Mouse (Mus musculus) liver, adult 2 months (tissue): ENCODE data around the gene Sh2d4b. TPM values are rescaled to one million over a fixed set of nuclear protein-coding genes. Genes with fewer than 3 reads are reported as not detected.

Experiments used
- DNase-seq: peaks from one replicate; pipeline ENCODE4 v3.0.0-alpha.2; 2011; ENCODE audit warnings: low read depth, low spot score; ENCODE audit errors: extremely low read depth
- H3K27ac ChIP-seq: fragments of 200-500 bp; replicated peaks from 2 replicates; pipeline ENCODE4 v1.5.1; 2012; ENCODE audit warnings: low read depth, mild to moderate bottlenecking, control low read depth, inconsistent platforms, low read length; ENCODE audit not compliant: insufficient read depth
- H3K27me3 ChIP-seq: fragments of 200-500 bp; 2 replicates; pipeline ENCODE4 v1.6.1; 2012; ENCODE audit warnings: mild to moderate bottlenecking, moderate library complexity, low read length, inconsistent platforms; ENCODE audit not compliant: control insufficient read depth, insufficient read depth
- H3K36me3 ChIP-seq: fragments of 200-500 bp; 2 replicates; pipeline ENCODE4 v1.6.1; 2012; ENCODE audit warnings: low read length, inconsistent platforms; ENCODE audit not compliant: control insufficient read depth, insufficient read depth
- H3K4me1 ChIP-seq: fragments of 200-500 bp; 2 replicates; pipeline ENCODE4 v1.6.1; 2011; ENCODE audit warnings: low read length; ENCODE audit not compliant: control insufficient read depth, insufficient read depth
- H3K4me3 ChIP-seq: fragments of 200-500 bp; 2 replicates; pipeline ENCODE4 v1.5.1; 2011; ENCODE audit warnings: low read depth, mild to moderate bottlenecking, control low read depth, low read length, moderate library complexity; ENCODE audit not compliant: insufficient read depth
- H3K79me2 ChIP-seq: fragments of 200-500 bp; 2 replicates; pipeline ENCODE4 v1.6.1; 2012; ENCODE audit warnings: inconsistent platforms, mild to moderate bottlenecking, low read length, moderate library complexity; ENCODE audit not compliant: control insufficient read depth, insufficient read depth
- H3K9ac ChIP-seq: fragments of 200-500 bp; 2 replicates; pipeline ENCODE4 v1.6.1; 2012; ENCODE audit warnings: low read depth, mild to moderate bottlenecking, control low read depth, inconsistent platforms, low read length
- CTCF ChIP-seq: fragments of 200-500 bp; IDR thresholded peaks from 2 replicates; pipeline ENCODE4 v1.5.1; 2011; ENCODE audit warnings: low read depth, low read length, control low read depth
- POLR2A ChIP-seq: fragments of 200-500 bp; IDR thresholded peaks from 2 replicates; pipeline ENCODE4 v1.6.1; 2011; ENCODE audit warnings: low read length, control low read depth; ENCODE audit not compliant: insufficient read depth; ENCODE audit errors: extremely low read depth
- WGBS: fragments of 180-500 bp; shearing (Covaris S2); methylation state at CpG from one replicate; pipeline ENCODE4 v1.1.7; 2018; 5-methylcytosine and 5-hydroxymethylcytosine counted together
- polyA plus RNA-seq: library from polyadenylated mRNA; depleted of rRNA; stranded (reverse); fragments of >200 nt; gene quantifications from 2 replicates; pipeline ENCODE4 v1.2.3, GENCODE M21; 2012
- total RNA-seq: library from RNA; depleted of rRNA; stranded (reverse); fragments of >200 nt; gene quantifications from 2 replicates; pipeline ENCODE4 v1.2.3, GENCODE M21; 2014

Gene Sh2d4b
- total and polyA plus RNA-seq, 2 experiments: 0.18 TPM; not detected in 1

DNA sequence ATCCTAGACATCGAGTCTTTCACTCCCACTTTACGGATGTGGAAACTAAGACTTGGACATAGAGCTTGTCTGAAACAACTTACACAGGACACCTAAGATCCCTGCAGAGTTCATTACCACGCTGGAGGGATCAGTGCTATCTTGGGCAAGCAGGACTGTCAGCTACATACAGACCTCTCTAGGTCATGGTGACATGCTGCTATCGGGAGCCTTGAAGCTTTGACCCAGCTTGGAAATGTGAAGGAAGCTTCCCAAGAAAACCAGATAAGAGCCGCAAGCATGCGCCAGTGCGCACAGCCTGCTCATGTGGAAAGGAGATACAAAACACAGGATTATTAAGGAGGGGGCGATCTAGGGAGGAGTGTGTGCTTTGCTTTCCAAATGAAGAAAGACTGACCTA lies 22.8 kb upstream of the Sh2d4b start:
- Histone ChIP-seq H3K4me1 (peaks cover 9% of the 10 kb centered on the region), H3K9ac (no peak overlapping the region), H3K27me3 (no peaks in the 10 kb centered on the region), H3K36me3 (peaks cover 10% of the 10 kb centered on the region; the same call in 1 of the 2 replicates), H3K79me2 (no peaks in the 10 kb centered on the region), H3K27ac (no peak overlapping the region), H3K4me3 (no peak overlapping the region)
- DNase-seq: no peak
- no peak for TF ChIP-seq CTCF
- 80% methylated on average over 8 of the region's 8 CpGs for WGBS

DNA sequence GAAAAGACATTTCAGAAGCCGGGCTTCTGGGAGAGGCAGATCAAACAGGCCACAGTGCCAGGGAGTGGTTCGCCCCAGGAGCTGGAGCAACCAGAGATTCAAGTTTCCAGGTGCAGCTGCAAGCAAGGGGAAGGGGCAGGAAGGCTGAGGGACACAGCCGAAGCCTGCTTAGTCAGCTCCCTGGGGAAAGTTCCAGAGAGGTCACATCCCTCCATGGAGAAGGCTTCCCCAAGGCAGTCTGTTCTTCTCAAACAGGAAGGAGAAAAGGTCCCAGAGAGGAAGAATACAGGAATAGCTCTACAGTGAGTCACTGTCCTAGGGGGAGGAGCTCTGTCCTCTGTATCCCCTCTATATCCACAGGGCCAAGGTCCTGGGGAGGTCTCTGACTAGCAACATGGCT lies 21.6 kb upstream of the Sh2d4b start:
- Histone ChIP-seq H3K4me3 (no peak overlapping the region), H3K79me2 (no peaks in the 10 kb centered on the region), H3K27ac (no peak overlapping the region), H3K27me3 (no peaks in the 10 kb centered on the region), H3K9ac (no peak overlapping the region), H3K36me3 (peaks cover 19% of the 10 kb centered on the region; the same call in 1 of the 2 replicates), H3K4me1 (peaks cover 9% of the 10 kb centered on the region)
- TF ChIP-seq CTCF (no peak), POLR2A (no peak)
- WGBS: 74% methylated on average over 3 of the region's 3 CpGs
- no peak for DNase-seq

DNA sequence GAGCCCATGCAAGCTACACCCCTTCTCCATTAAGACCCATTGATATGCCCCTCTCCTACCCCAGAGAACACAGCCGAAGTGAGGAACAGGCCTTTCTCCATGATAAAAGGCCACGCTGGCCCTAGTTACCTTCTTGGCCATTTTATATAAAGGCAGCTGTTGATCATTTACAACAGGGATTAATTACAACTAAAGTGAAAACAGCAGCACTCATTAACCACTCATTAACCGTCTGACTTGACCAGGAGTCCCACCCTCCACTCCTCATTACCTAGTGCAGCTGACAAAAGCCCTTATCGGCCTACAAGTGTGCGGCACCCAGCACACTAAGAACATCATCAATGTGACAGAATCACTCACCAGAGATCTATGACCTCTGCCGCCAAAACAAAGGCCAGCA lies 20.6 kb upstream of the Sh2d4b start:
- Histone ChIP-seq H3K4me3 (no peak overlapping the region), H3K36me3 (peaks cover 21% of the 10 kb centered on the region; the same call in 1 of the 2 replicates), H3K79me2 (no peaks in the 10 kb centered on the region), H3K9ac (no peak overlapping the region), H3K27me3 (no peaks in the 10 kb centered on the region), H3K4me1 (peaks cover 3% of the 10 kb centered on the region), H3K27ac (no peak overlapping the region)
- TF ChIP-seq POLR2A (no peak), CTCF (no peak)
- DNase-seq: no peak
- 96% methylated on average over 6 of the region's 6 CpGs for WGBS

DNA sequence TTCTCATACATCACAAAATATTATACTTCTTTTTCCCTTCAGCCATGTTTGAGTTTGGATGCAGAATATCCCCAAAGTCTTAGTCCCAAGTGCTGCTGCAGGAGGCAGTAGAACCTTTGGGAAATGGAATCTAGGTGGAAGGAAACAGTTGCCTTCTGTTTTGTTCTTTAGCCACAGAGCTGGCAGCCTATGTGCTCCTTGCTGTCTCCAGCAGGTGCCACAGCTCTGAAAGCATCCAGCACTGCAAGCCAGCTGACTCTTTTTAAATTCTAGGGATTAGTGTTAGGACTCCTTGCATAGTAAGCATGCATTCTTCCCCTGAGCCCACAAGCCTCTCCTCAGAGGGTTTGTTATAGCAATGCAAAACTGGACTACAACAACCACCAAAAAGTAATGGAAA lies 18.5 kb upstream of the Sh2d4b start:
- Histone ChIP-seq H3K9ac (no peak overlapping the region), H3K79me2 (no peaks in the 10 kb centered on the region), H3K4me3 (no peak overlapping the region), H3K27me3 (no peaks in the 10 kb centered on the region), H3K27ac (no peak overlapping the region), H3K36me3 (peaks cover 23% of the 10 kb centered on the region; the same call in 1 of the 2 replicates), H3K4me1 (peaks cover 2% of the 10 kb centered on the region; the same call in 1 of the 2 replicates)
- no peak for TF ChIP-seq CTCF
- no peak for TF ChIP-seq POLR2A
- no peak for DNase-seq

DNA sequence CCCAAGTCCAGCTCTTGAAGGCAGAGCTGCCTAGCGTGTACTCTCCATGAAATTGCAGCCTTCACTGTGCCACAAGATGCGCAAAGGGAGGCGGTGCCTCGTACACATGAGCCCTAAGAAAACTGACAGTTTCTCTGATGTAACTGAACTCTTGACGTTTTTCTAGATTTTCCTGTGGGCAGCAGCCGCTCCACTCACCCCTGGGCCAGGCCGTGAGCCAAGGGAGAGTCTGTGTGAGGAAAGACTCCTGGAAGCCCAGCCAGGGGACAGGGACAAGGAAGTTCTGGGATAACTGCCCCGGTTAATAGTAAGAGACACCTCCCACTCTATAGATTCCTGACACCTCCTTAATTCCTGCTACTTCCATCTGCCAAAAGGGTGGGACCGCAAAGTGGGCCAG lies 15.7 kb upstream of the Sh2d4b start:
- Histone ChIP-seq H3K9ac (no peak overlapping the region), H3K4me1 (no peaks in the 10 kb centered on the region), H3K79me2 (no peaks in the 10 kb centered on the region), H3K36me3 (peaks cover 20% of the 10 kb centered on the region; the same call in 1 of the 2 replicates), H3K27ac (no peak overlapping the region), H3K27me3 (no peaks in the 10 kb centered on the region), H3K4me3 (no peak overlapping the region)
- TF ChIP-seq CTCF (no peak), POLR2A (no peak)
- 84% methylated on average over 9 of the region's 9 CpGs for WGBS
- DNase-seq: no peak

DNA sequence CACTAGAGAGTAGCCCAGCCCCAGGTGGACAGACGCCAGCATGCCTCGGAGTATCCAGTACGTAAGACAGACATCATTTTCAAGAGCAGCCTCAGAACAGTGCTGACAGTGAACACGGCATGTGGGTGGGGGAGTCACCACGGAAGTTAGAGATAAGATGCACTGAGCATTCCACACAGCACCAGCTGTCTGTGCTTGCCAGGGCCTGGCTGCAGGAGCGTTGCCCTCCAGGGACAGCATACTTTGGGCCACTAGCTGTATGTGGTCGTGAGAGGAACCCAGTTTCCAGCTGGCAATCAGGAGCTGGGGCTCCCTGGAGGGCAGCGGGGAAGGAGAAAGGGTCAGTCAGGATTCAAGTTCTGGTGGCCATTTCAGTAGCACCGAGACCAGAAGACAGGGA lies 13.7 kb upstream of the Sh2d4b start:
- TF ChIP-seq POLR2A: no peak
- no peak for TF ChIP-seq CTCF
- no peaks in the 10 kb centered on the region for H3K4me1 ChIP-seq
- H3K27me3 ChIP-seq: no peaks in the 10 kb centered on the region
- H3K36me3 ChIP-seq: peaks cover 18% of the 10 kb centered on the region; the same call in 1 of the 2 replicates
- H3K9ac ChIP-seq: no peak overlapping the region
- no peak for DNase-seq
- no peak overlapping the region for H3K27ac ChIP-seq
- 76% methylated on average over 9 of the region's 9 CpGs for WGBS
- H3K4me3 ChIP-seq: no peak overlapping the region
- H3K79me2 ChIP-seq: no peaks in the 10 kb centered on the region
